Mouse (Mus musculus): ENCODE measurements at regions not wholly inside any gene's neighbourhood (a gene's known extent, or its start where the extent isn't known, plus 50 kb on each side); places are given as distances from the start of the nearest gene placed in this dataset.

- ATAC-seq (replicated peaks; ENCODE audit: poor library complexity, severe bottlenecking) = no peak
Measured at GRCm38 (mm10) chr16:79986746-79987145, 895.8 kb upstream of the Tmprss15 start.

- no peak for ATAC-seq (replicated peaks; ENCODE audit: poor library complexity, severe bottlenecking)
Measured at GRCm38 (mm10) chr16:79972146-79972545, 881.2 kb upstream of the Tmprss15 start.

- ATAC-seq (replicated peaks; ENCODE audit: poor library complexity, severe bottlenecking) = no peak
Measured at GRCm38 (mm10) chr16:79937042-79937441, 846.1 kb upstream of the Tmprss15 start.

GRCm38 (mm10) chr16:79907126-79907525 lies 816.2 kb upstream of the Tmprss15 start:
- ATAC-seq (replicated peaks; ENCODE audit: poor library complexity, severe bottlenecking) = no peak

GRCm38 (mm10) chr16:79901467-79901866 lies 810.6 kb upstream of the Tmprss15 start:
- ATAC-seq (replicated peaks; ENCODE audit: poor library complexity, severe bottlenecking) = no peak

- no peak for ATAC-seq (replicated peaks; ENCODE audit: poor library complexity, severe bottlenecking)
Measured at GRCm38 (mm10) chr16:79881855-79882254, 791.0 kb upstream of the Tmprss15 start.

- ATAC-seq (replicated peaks; ENCODE audit: poor library complexity, severe bottlenecking) = peak; percentile 96
Measured at GRCm38 (mm10) chr16:79878063-79878462, 787.2 kb upstream of the Tmprss15 start.

GRCm38 (mm10) chr16:79876827-79877226 lies 785.9 kb upstream of the Tmprss15 start:
- ATAC-seq (replicated peaks; ENCODE audit: poor library complexity, severe bottlenecking) = no peak

GRCm38 (mm10) chr16:79870578-79871270 lies 779.8 kb upstream of the Tmprss15 start:
- ATAC-seq (replicated peaks; ENCODE audit: poor library complexity, severe bottlenecking) = no peak

GRCm38 (mm10) chr16:79859540-79859939 lies 768.6 kb upstream of the Tmprss15 start:
- ATAC-seq (replicated peaks; ENCODE audit: poor library complexity, severe bottlenecking) = no peak

- no peak for ATAC-seq (replicated peaks; ENCODE audit: poor library complexity, severe bottlenecking)
Measured at GRCm38 (mm10) chr16:79849152-79849551, 758.3 kb upstream of the Tmprss15 start.

- ATAC-seq (replicated peaks; ENCODE audit: poor library complexity, severe bottlenecking) = no peak
Measured at GRCm38 (mm10) chr16:79816913-79817312, 726.0 kb upstream of the Tmprss15 start.

- no peak for ATAC-seq (replicated peaks; ENCODE audit: poor library complexity, severe bottlenecking)
Measured at GRCm38 (mm10) chr16:79778729-79779128, 687.8 kb upstream of the Tmprss15 start.

Data from granulocyte monocyte progenitor cell, adult 5-6 weeks (primary cell).